Mouse (Mus musculus): ENCODE results near the gene Ptbp1.

- TF ChIP-seq POLR2A (IDR thresholded peaks at IDR 0.05; ENCODE audit: insufficient read depth, low read depth, low read length), result no peak
- no peak for TF ChIP-seq CTCF (IDR thresholded peaks at IDR 0.05; ENCODE audit: insufficient read depth, low read depth, low read length)
Measured at GRCm38 (mm10) chr10:79818225-79818624, 36.0 kb upstream of the Ptbp1 start.
